Mouse (Mus musculus) megakaryocyte, embryonic 14.5 days (primary cell): Measurements from ENCODE around the gene Ubr4. TPM values are rescaled to one million over a fixed set of nuclear protein-coding genes. Genes with fewer than 3 reads are reported as not detected.

Source experiments
- H3K27me3 ChIP-seq: replicated peaks from 2 replicates; pipeline ENCODE3; 2012; ENCODE audit warnings: inconsistent platforms
- H3K36me3 ChIP-seq: replicated peaks from 2 replicates; pipeline ENCODE3; 2012; ENCODE audit warnings: low read length, inconsistent platforms, mixed read lengths
- H3K4me1 ChIP-seq: 2 replicates; pipeline ENCODE4 v1.6.1; 2012; ENCODE audit warnings: inconsistent platforms
- H3K4me3 ChIP-seq: replicated peaks from 2 replicates; pipeline ENCODE3; 2012; ENCODE audit warnings: moderate library complexity, mild to moderate bottlenecking, inconsistent platforms
- H3K9me3 ChIP-seq: 2 replicates; pipeline ENCODE4 v1.6.1; 2012; ENCODE audit warnings: inconsistent platforms
- FLI1 ChIP-seq: IDR thresholded peaks from 2 replicates; pipeline ENCODE4 v1.6.1; 2012; ENCODE audit warnings: low read length, inconsistent platforms, mixed read lengths
- GATA1 ChIP-seq: IDR thresholded peaks from 3 replicates; pipeline ENCODE4 v1.6.1; 2012; ENCODE audit warnings: mixed read lengths, low read length, inconsistent platforms, borderline replicate concordance
- polyA plus RNA-seq: library from polyadenylated mRNA; stranded (reverse); fragments of >175 nt; gene quantifications from 2 replicates; pipeline ENCODE4 v1.2.3, GENCODE M21; 2012; ENCODE audit warnings: low replicate concordance; ENCODE audit not compliant: insufficient read depth

Ubr4 gene
- polyA plus RNA-seq, 1 experiment = 69.3 TPM

DNA sequence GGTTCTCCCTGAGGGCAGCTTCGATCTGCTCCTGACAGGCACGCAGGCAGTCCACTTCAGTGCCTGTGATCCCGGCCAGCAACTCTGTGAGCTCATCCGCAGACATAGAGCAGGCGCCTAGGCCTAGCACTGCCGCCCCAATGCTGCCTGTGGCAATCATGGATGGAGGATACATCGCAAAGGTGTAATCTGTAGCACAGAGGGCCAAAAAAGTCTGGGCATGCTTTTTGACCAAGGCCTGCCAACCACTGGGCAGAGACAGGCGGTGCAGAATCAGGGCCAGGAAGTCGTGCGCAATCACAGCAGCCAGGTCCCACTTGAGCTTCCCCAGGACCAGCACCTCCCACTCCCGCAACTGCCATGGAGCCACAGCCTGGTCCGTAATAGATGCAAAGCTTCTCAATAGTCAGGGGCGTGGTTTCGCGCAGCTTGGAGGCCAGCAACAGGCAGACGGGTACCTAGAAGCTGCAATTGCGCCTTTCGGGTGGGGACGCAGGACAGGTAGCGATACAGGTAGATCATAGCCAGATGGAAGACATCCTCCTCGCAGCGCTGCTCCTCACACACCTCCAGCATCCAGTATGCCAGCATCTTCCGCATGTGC, 6.9 kb upstream of the Ubr4 start:
- TF ChIP-seq FLI1 (no peak), GATA1 (no peak)
- H3K27me3 ChIP-seq = peaks cover 7% of the 10 kb centered on the region
- peak overlapping the region; percentile 14 for H3K4me3 ChIP-seq
- H3K4me1 ChIP-seq = peaks cover 13% of the 10 kb centered on the region
- H3K9me3 ChIP-seq = no peaks in the 10 kb centered on the region
- peaks cover 48% of the 10 kb centered on the region for H3K36me3 ChIP-seq

DNA sequence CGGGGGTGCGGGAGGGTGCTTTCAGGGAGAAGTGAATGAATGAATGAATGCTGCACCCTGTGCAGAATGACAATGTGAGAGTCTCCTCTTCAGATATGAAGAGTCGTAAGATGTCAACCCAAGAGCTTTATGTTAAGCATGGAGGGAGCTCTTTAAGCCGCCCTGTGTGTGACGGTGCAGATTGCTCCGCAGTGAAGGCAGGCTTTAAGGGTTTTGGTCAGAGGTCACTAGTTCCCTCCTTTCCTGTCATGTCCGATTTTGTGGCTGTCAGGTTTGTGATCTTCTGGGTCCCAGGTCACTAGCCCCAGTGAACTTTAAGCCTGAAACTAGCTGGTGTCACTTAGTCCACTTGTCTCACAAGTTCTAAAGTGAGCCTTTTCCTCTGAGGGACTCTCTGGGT, 423 bp downstream of the Ubr4 start:
- no peaks in the 10 kb centered on the region for H3K27me3 ChIP-seq
- H3K9me3 ChIP-seq = no peaks in the 10 kb centered on the region
- H3K4me1 ChIP-seq = peaks cover 46% of the 10 kb centered on the region
- peak overlapping the region; percentile 100 for H3K4me3 ChIP-seq
- TF ChIP-seq FLI1 (no peak), GATA1 (no peak)
- H3K36me3 ChIP-seq = peaks cover 60% of the 10 kb centered on the region

DNA sequence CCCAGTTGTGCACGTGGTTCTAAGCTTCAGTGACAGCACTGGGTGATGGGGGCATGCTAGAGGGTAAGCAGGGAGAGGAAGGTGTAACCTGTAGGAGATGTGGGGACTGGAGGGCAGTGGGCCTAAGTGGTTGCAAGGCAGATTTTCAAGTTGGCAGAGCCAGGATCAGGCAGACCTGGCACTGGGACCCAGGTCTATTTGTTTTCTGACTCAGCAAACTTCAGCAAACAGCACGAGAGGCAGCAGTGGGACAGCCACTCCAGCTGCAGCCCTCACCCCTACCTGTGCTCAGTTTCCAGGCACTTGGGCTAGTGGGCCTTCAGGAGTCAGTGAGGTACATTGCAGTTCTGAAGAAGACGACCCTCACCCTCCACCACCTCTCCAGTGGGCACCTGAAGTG, 4.8 kb downstream of the Ubr4 start:
- Histone ChIP-seq H3K4me3 (no peak overlapping the region), H3K4me1 (peaks cover 37% of the 10 kb centered on the region), H3K36me3 (peaks cover 82% of the 10 kb centered on the region), H3K9me3 (no peaks in the 10 kb centered on the region), H3K27me3 (no peaks in the 10 kb centered on the region)
- TF ChIP-seq FLI1 (no peak), GATA1 (no peak)

DNA sequence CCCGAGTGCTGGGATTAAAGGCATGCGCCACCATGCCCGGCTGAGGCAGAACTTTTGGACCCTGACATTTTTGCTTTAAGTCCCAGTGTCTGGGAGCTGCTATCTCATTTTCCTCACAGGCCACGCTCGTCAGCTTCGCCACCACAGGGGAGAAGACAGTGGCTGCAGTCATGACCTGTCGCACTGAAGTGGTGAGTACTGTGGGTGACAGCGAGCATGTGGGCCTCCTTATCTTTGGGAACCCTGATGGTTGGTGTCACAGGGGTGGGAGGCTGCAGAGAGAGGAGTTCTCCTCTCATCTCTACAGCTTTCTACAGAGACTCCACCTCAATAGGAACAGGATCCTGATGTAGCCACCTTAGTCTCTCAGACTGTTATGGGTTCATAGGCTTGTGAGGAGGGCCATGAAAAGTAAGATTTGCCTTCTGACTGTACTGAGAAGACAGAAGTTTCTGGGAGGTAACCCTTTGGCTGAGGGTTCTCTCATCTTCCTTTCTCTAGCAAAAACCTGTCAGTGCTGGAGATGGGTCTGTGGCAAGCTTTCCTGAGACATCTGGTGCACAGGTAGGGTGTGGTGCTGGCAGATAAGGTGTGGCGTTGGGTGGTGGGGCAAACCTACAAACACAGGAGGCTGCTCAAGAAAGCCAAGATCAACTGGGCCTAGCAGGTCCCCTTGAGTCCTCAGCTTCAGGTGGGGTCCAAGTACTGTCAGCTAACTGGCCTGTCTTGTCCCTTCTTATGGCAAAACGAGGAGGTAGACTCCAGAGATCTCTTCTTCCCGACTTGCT, 8.5 kb downstream of the Ubr4 start:
- H3K9me3 ChIP-seq = no peaks in the 10 kb centered on the region
- TF ChIP-seq GATA1 = no peak
- TF ChIP-seq FLI1 = no peak
- no peaks in the 10 kb centered on the region for H3K27me3 ChIP-seq
- peaks cover 19% of the 10 kb centered on the region for H3K4me1 ChIP-seq
- H3K36me3 ChIP-seq = peaks cover 99% of the 10 kb centered on the region
- no peak overlapping the region for H3K4me3 ChIP-seq

DNA sequence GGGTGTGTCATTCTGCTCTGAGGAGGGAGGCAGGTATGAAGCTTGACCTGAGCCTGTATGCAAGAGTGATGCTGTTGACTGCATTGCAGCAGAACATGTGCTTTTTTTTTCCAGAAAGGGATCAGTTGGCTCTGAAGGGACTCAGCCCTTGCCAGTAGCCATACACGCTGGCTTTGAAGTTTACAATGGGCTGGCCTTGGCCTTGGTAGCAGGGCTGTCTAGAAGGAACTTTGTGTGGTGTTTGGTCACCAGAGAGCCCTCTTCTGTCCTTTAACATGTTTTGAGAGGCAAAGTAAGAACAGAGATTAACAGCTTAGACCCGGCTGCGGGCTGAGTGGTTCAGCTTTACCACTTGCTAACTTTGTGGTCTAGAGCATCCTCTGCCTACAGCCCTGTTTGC, 14.9 kb downstream of the Ubr4 start:
- Histone ChIP-seq H3K36me3 (peaks cover 97% of the 10 kb centered on the region), H3K27me3 (no peaks in the 10 kb centered on the region), H3K4me1 (no peaks in the 10 kb centered on the region), H3K9me3 (no peaks in the 10 kb centered on the region), H3K4me3 (no peak overlapping the region)
- TF ChIP-seq GATA1 (no peak), FLI1 (no peak)

DNA sequence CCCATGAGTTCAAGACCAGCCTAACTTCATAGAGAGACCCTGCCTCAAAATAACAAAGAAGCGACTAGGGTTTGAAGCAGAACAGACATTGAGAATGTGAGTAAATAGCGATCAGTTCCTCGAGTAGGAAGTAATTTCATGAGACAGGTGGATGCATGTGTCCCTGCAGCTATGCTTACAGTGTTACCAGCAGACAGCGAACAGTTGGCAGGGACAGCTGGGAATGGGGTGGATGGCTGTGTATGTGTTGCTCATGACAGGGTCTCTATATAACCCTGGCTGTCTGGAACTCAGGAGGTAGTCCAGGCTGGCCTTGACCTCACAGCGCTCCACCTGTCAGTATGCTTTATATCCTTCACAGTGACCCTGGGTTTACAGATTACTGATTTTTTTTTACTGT, 15.6 kb downstream of the Ubr4 start:
- H3K27me3 ChIP-seq = no peaks in the 10 kb centered on the region
- no peaks in the 10 kb centered on the region for H3K4me1 ChIP-seq
- H3K4me3 ChIP-seq = no peak overlapping the region
- no peak for TF ChIP-seq FLI1
- no peak for TF ChIP-seq GATA1
- H3K36me3 ChIP-seq = peaks cover 97% of the 10 kb centered on the region
- no peaks in the 10 kb centered on the region for H3K9me3 ChIP-seq

DNA sequence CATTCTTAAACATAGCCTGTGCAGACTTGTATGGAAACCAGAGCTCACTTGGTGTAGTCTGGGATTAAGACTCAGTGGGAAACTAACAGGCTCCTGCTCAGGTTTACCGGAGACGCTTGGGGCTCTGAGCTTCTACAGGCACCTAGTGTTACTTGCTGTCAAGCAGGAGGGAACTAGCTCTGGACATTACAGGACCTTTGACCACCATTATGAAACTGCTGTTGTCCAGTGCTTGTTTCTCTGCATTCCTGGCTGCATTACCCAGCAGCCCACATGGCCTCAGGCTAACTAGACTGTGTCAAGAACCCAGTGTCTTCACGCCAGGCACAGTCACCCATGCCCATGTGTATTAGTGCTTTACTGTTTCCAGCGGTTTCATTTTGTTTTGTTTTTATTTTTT, 20.7 kb downstream of the Ubr4 start:
- H3K36me3 ChIP-seq = peaks cover 96% of the 10 kb centered on the region

DNA sequence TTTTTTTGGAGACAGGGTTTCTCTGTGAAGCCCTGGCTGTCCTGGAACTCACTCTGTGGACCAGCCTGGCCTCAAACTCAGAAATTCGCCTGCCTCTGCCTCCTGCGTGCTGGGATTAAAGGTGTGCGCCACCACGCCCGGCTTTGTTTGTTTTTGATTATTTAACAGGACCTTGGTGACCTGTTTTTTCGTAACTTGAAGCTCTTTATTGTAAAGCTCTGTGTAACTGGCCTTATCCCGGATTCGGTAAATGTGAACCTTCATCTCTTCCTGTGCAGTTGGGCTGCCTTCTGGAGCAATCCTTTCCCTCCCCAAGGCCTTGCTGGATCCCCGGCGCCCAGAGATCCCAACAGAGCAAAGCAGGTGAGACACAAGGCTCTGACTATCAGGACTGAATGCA, 21.1 kb downstream of the Ubr4 start:
- H3K27me3 ChIP-seq = no peaks in the 10 kb centered on the region
- no peak overlapping the region for H3K4me3 ChIP-seq
- H3K36me3 ChIP-seq = peaks cover 94% of the 10 kb centered on the region
- H3K4me1 ChIP-seq = 0 out of 2 replicates have a peak, but pooled peaks cover 2% of the 10 kb centered on the region
- H3K9me3 ChIP-seq = no peaks in the 10 kb centered on the region
- no peak for TF ChIP-seq GATA1
- TF ChIP-seq FLI1 = no peak

More for the DNA sequence above, 20.7 kb downstream of the Ubr4 start:
- Histone ChIP-seq H3K27me3 (no peaks in the 10 kb centered on the region), H3K9me3 (no peaks in the 10 kb centered on the region), H3K4me1 (0 out of 2 replicates have a peak, but pooled peaks cover 2% of the 10 kb centered on the region), H3K4me3 (no peak overlapping the region)
- TF ChIP-seq FLI1 (no peak), GATA1 (no peak)

DNA sequence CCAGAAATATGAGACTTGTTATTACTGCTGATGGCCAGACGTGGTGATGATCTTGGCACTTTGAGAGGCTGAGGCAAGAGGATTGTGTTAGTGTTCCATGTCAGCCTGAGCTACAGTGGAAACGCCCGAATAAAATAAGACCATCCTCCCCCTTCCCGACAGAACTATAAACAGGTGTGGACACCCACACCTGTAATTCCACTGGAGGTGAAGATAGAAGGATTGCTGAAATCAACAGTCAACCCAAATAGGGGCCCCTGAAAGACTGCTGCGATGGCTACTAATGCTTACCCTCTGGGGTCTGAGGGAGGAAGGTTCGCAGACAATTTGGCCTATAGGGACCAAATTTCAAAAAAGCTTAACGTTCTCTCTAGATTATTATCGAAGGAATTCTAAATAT, 27.3 kb downstream of the Ubr4 start:
- H3K27me3 ChIP-seq = no peaks in the 10 kb centered on the region
- TF ChIP-seq FLI1 (no peak), GATA1 (no peak)
- H3K4me3 ChIP-seq = peak overlapping the region; percentile 93
- peaks cover 47% of the 10 kb centered on the region for H3K36me3 ChIP-seq
- no peaks in the 10 kb centered on the region for H3K9me3 ChIP-seq
- H3K4me1 ChIP-seq = peaks cover 38% of the 10 kb centered on the region

DNA sequence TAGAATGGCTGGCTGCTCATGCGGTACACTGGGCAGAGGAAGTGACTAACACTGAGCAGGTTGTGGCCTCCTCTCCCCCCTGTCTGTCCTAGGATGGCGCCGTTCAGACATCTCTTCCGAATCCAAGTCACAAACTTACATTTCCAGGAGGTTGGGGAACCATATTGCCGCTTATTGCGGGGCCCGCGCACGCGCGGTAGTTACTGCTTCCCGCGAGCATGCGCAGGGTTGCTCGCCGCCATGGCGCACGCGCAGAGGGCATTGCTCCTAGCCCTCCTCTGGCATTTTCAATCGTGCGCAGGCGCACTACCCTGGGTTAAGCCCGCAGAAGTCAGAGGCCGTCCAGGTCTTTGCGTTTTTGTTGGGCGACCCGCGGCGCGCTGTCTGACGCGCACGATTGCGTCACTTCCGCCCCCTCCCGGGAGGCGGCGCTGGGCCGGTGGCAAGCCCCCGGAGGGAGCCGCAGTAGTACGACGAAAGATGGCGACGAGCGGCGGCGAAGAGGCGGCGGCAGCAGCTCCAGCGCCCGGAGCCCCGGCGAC, 27.9 kb downstream of the Ubr4 start:
- no peaks in the 10 kb centered on the region for H3K27me3 ChIP-seq
- H3K9me3 ChIP-seq = no peaks in the 10 kb centered on the region
- H3K4me3 ChIP-seq = peak overlapping the region; percentile 93
- no peak for TF ChIP-seq FLI1
- TF ChIP-seq GATA1 = no peak
- peaks cover 44% of the 10 kb centered on the region for H3K4me1 ChIP-seq
- H3K36me3 ChIP-seq = peaks cover 46% of the 10 kb centered on the region
